Mouse (Mus musculus): ENCODE measurements around the gene Sox10. TPM values are rescaled to one million over a fixed set of nuclear protein-coding genes. Genes with fewer than 3 reads are reported as not detected.
A peak's percentile ranks its signal among the peaks of the same experiment; 100 is the strongest.

Gene Sox10
- polyA plus RNA-seq, 1 experiment = not detected

- peaks cover 42% of the 10 kb centered on the region for H3K27me3 ChIP-seq (ENCODE audit: control insufficient read depth, insufficient read depth, insufficient read length)
- H3K4me3 ChIP-seq = no peak overlapping the region
- no peak overlapping the region for H3K4me2 ChIP-seq (ENCODE audit: low read depth)
- no peak for TF ChIP-seq E2F4 (IDR thresholded peaks at IDR 0.05; ENCODE audit: insufficient read depth)
- H3K36me3 ChIP-seq (ENCODE audit: control insufficient read depth, insufficient read depth) = no peaks in the 10 kb centered on the region
- H3K79me2 ChIP-seq (ENCODE audit: control insufficient read depth, insufficient read depth) = no peaks in the 10 kb centered on the region
- no peak overlapping the region for H3ac ChIP-seq (ENCODE audit: control insufficient read depth, insufficient read length)
Observed at GRCm38 (mm10) chr15:79195492-79195891, 30.5 kb upstream of the Sox10 start.

- no peak overlapping the region for H3ac ChIP-seq (ENCODE audit: control insufficient read depth, insufficient read length)
- H3K4me2 ChIP-seq (ENCODE audit: low read depth) = no peak overlapping the region
- TF ChIP-seq MYOG (IDR thresholded peaks at IDR 0.05; ENCODE audit: control insufficient read depth in 1 of 3, insufficient read depth in 1 of 3, insufficient read length in 2 of 3, low read depth in 2 of 3) (no peak), CEBPB (IDR thresholded peaks at IDR 0.05; ENCODE audit: insufficient read depth, poor library complexity, severe bottlenecking) (no peak), POLR2A (IDR thresholded peaks at IDR 0.05; ENCODE audit: insufficient read length, low read depth) (no peak), SRF (IDR thresholded peaks at IDR 0.05; ENCODE audit: control insufficient read depth, insufficient read length, low read depth) (no peak), E2F4 (IDR thresholded peaks at IDR 0.05; ENCODE audit: insufficient read depth) (no peak), REST (IDR thresholded peaks at IDR 0.05; ENCODE audit: insufficient read depth, insufficient read length) (no peak), TCF3 (IDR thresholded peaks at IDR 0.05; ENCODE audit: insufficient read length, low read depth) (no peak), USF1 (IDR thresholded peaks at IDR 0.05; ENCODE audit: low read depth) (no peak), MYOD1 (IDR thresholded peaks at IDR 0.05; ENCODE audit: control insufficient read depth in 1 of 3, insufficient read length in 2 of 3, low read depth in 2 of 3) (no peak), POLR2AphosphoS2 (IDR thresholded peaks at IDR 0.05; ENCODE audit: insufficient read length, low read depth) (no peak), MAX (IDR thresholded peaks at IDR 0.05; ENCODE audit: low read depth) (no peak), TCF12 (IDR thresholded peaks at IDR 0.05; ENCODE audit: insufficient read depth, poor library complexity, severe bottlenecking) (no peak)
- H3K27me3 ChIP-seq (ENCODE audit: control insufficient read depth, insufficient read depth, insufficient read length) = peaks cover 45% of the 10 kb centered on the region
- no peak overlapping the region for H3K4me3 ChIP-seq
- no peaks in the 10 kb centered on the region for H3K79me2 ChIP-seq (ENCODE audit: control insufficient read depth, insufficient read depth)
- no peaks in the 10 kb centered on the region for H3K36me3 ChIP-seq (ENCODE audit: control insufficient read depth, insufficient read depth)
Observed at GRCm38 (mm10) chr15:79194946-79195345, 29.9 kb upstream of the Sox10 start.

GRCm38 (mm10) chr15:79194048-79194447 lies 29.0 kb upstream of the Sox10 start:
- Histone ChIP-seq H3K79me2 (ENCODE audit: control insufficient read depth, insufficient read depth) (no peaks in the 10 kb centered on the region), H3K36me3 (ENCODE audit: control insufficient read depth, insufficient read depth) (no peaks in the 10 kb centered on the region), H3ac (ENCODE audit: control insufficient read depth, insufficient read length) (no peak overlapping the region), H3K4me2 (ENCODE audit: low read depth) (no peak overlapping the region), H3K27me3 (ENCODE audit: control insufficient read depth, insufficient read depth, insufficient read length) (peaks cover 45% of the 10 kb centered on the region), H3K4me3 (no peak overlapping the region)
- TF ChIP-seq E2F4 (IDR thresholded peaks at IDR 0.05; ENCODE audit: insufficient read depth) = no peak
- no peak for TF ChIP-seq POLR2AphosphoS2 (IDR thresholded peaks at IDR 0.05; ENCODE audit: insufficient read length, low read depth)

- H3K79me2 ChIP-seq (ENCODE audit: control insufficient read depth, insufficient read depth) = no peaks in the 10 kb centered on the region
Observed at GRCm38 (mm10) chr15:79192885-79193845, 28.1 kb upstream of the Sox10 start.

GRCm38 (mm10) chr15:79192450-79192849 lies 27.4 kb upstream of the Sox10 start:
- H3ac ChIP-seq (ENCODE audit: control insufficient read depth, insufficient read length) = no peak overlapping the region
- no peaks in the 10 kb centered on the region for H3K79me2 ChIP-seq (ENCODE audit: control insufficient read depth, insufficient read depth)
- peaks cover 45% of the 10 kb centered on the region for H3K27me3 ChIP-seq (ENCODE audit: control insufficient read depth, insufficient read depth, insufficient read length)
- TF ChIP-seq USF1 (IDR thresholded peaks at IDR 0.05; ENCODE audit: low read depth) = no peak
- TF ChIP-seq POLR2A (IDR thresholded peaks at IDR 0.05; ENCODE audit: insufficient read length, low read depth) = no peak
- TF ChIP-seq TCF12 (IDR thresholded peaks at IDR 0.05; ENCODE audit: insufficient read depth, poor library complexity, severe bottlenecking) = no peak
- TF ChIP-seq MAX (IDR thresholded peaks at IDR 0.05; ENCODE audit: low read depth) = no peak
- no peak for TF ChIP-seq CEBPB (IDR thresholded peaks at IDR 0.05; ENCODE audit: insufficient read depth, poor library complexity, severe bottlenecking)
- TF ChIP-seq MYOG (IDR thresholded peaks at IDR 0.05; ENCODE audit: control insufficient read depth in 1 of 3, insufficient read depth in 1 of 3, insufficient read length in 2 of 3, low read depth in 2 of 3) = no peak
- no peak for TF ChIP-seq REST (IDR thresholded peaks at IDR 0.05; ENCODE audit: insufficient read depth, insufficient read length)
- TF ChIP-seq TCF3 (IDR thresholded peaks at IDR 0.05; ENCODE audit: insufficient read length, low read depth) = no peak
- no peak for TF ChIP-seq E2F4 (IDR thresholded peaks at IDR 0.05; ENCODE audit: insufficient read depth)
- no peak for TF ChIP-seq SRF (IDR thresholded peaks at IDR 0.05; ENCODE audit: control insufficient read depth, insufficient read length, low read depth)
- TF ChIP-seq POLR2AphosphoS2 (IDR thresholded peaks at IDR 0.05; ENCODE audit: insufficient read length, low read depth) = no peak
- no peak for TF ChIP-seq MYOD1 (IDR thresholded peaks at IDR 0.05; ENCODE audit: control insufficient read depth in 1 of 3, insufficient read length in 2 of 3, low read depth in 2 of 3)
- no peak overlapping the region for H3K4me3 ChIP-seq
- H3K4me2 ChIP-seq (ENCODE audit: low read depth) = no peak overlapping the region
- no peaks in the 10 kb centered on the region for H3K36me3 ChIP-seq (ENCODE audit: control insufficient read depth, insufficient read depth)

More at GRCm38 (mm10) chr15:79192885-79193845, 28.1 kb upstream of the Sox10 start:
- Histone ChIP-seq H3K4me3 (no peak overlapping the region), H3ac (ENCODE audit: control insufficient read depth, insufficient read length) (no peak overlapping the region), H3K4me2 (ENCODE audit: low read depth) (no peak overlapping the region), H3K27me3 (ENCODE audit: control insufficient read depth, insufficient read depth, insufficient read length) (peaks cover 45% of the 10 kb centered on the region), H3K36me3 (ENCODE audit: control insufficient read depth, insufficient read depth) (no peaks in the 10 kb centered on the region)
- TF ChIP-seq POLR2AphosphoS2 (IDR thresholded peaks at IDR 0.05; ENCODE audit: insufficient read length, low read depth) (no peak), SRF (IDR thresholded peaks at IDR 0.05; ENCODE audit: control insufficient read depth, insufficient read length, low read depth) (no peak), REST (IDR thresholded peaks at IDR 0.05; ENCODE audit: insufficient read depth, insufficient read length) (no peak), TCF12 (IDR thresholded peaks at IDR 0.05; ENCODE audit: insufficient read depth, poor library complexity, severe bottlenecking) (no peak), MAX (IDR thresholded peaks at IDR 0.05; ENCODE audit: low read depth) (no peak), CEBPB (IDR thresholded peaks at IDR 0.05; ENCODE audit: insufficient read depth, poor library complexity, severe bottlenecking) (no peak), MYOD1 (IDR thresholded peaks at IDR 0.05; ENCODE audit: control insufficient read depth in 1 of 3, insufficient read length in 2 of 3, low read depth in 2 of 3) (peak in 1 of 3 experiments; percentile 7), POLR2A (IDR thresholded peaks at IDR 0.05; ENCODE audit: insufficient read length, low read depth) (no peak), USF1 (IDR thresholded peaks at IDR 0.05; ENCODE audit: low read depth) (no peak), MYOG (IDR thresholded peaks at IDR 0.05; ENCODE audit: control insufficient read depth in 1 of 3, insufficient read depth in 1 of 3, insufficient read length in 2 of 3, low read depth in 2 of 3) (peak in 1 of 3 experiments; percentile 14)

Measured in myocyte (in vitro differentiated cells).